Mouse (Mus musculus) MN1 (cell line): ENCODE data around the gene Ric8b.

ENCODE experiments used
- DNase-seq: peaks from one replicate; pipeline ENCODE4 v3.0.0-alpha.2; 2016; ENCODE audit warnings: low spot score

The Ric8b gene

DNA sequence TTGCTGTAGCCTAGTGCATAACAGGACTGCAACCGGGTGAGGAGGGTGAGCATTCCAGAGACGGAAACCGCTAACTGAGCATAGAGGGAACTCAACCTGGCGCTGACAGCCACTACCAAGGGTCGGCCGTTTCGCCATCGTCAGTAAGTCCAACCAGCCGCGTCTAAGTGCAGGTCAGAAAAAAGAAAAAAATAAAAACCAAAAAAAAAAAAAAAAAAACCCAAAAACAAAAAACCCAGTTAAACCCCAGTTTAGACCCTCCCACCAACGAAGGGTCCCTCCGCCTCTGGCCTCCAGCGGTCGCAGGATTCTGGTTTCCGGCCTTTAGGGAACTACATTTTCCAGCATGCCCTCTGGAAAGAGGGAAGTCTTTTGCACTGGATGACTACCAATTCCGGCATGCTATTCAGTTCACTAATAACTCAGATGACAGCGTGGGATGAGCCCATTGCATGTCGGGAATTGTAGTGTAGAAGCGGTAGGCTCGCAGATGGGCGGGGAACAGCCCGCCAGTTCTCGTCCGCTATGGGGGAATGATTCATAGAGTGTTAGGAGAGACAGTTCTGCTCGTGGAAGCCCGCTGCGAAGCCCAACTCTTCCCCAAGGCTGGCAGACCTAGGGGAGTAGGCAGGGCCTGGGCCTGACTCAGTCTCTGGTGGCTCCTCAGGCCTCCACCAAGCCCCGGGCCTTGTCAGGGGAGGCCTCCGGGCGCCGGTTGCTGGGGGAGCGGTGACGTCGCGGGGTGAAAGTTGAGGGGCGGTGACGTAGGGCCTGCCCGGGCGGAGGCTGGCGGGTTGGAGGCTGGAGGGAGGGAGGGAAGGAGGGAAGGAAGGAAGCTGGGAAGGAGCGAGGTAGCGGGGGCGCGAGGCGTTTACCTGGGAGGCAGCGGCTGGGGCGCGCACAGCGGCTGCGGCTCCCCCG lies at the start of gene Ric8b:
Ric8b (plus strand) TSS at position 807 of the 921 bp plus-strand sequence.
- DNase-seq, result peak; percentile 99

DNA sequence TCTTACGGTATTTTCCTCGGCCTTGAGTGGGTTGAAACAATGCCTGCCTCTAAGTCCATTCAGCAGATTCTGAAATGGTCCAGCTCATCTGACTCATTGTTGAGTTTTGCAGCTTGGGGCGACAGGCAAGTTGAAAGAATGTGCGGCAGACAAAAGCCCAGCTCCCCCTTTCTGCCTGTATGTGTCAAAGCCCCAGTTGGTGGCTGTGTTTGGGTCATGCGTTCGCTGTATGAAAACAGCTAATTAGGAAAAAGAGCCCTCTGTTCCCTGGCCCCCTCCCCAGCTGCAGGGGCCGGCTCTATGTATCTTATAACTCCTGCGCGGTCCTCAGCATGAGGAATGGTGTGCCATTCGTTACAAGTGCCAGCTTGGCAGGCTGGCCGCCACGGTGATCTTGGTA lies 46.1 kb upstream of the Ric8b start:
- no peak for DNase-seq

DNA sequence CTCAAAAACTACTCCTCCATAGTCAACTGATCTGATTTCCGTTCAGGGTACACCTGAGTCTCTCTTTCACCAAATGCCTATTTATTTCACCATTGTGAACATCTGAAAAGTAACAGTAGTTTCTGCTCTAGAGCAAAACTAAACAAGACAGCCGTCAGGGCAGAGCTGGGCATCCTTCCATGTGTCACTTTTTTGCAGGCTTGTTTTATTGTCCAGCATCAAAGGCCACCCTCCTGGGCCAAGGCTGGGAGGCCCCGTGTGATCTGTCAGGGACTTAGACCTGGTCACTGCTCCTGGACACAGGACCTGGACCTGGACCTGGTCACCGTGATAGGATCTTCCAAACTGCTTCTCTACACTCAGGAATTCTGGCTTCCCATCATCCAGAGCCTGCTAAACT lies 45.5 kb upstream of the Ric8b start:
- DNase-seq, result no peak

DNA sequence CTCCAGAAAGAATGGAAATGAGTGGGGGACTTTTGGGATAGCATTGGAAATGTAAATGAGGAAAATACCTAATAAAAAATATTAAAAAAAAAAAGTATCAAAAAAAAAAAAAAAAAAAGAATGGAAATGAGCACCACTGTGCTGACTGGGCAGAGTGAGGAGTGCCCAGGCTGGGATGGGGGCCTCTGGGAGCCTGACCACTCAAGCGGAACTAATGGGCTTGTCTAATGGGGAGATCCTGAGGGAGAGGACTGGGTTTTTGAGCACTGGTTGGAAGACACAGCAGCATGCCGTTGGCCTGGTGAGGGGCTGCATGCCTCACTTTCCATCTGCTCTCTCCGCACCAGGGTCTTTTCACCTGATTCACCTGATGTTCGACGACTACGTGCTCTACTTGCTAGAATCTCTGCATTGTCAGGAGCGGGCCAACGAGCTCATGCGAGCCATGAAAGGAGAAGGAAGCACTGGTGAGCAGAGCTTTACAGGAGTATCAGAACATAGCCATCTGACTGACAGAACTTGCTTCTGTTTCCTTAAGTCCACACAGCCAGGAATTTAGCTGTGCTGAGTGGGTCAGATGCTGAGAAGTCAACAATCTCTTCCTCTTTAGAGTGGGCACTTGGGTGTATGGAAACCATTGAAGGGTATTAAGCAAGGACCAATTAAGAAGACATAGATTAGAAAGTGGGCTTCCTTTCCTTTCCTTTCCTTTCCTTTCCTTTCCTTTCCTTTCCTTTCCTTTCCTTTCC lies 37.4 kb upstream of the Ric8b start:
- DNase-seq, result no peak

DNA sequence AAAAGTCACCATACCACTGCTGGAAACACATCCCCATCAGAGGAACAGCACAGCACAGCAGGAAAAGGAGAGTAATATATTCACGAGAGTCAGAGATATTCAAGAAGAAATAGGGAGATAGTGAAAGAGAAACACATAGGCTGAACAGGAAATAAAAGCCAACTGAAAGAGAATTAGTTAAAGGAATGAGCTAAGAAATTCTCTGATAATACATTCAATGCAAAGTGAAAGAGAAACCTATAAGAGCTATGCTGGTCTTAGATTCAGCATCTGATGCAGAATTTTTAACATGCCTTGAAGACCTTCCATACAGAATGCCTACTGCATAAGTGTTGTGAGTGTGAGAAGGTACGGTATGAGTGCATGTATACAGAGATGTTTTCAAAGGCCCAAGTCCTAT lies 34.9 kb upstream of the Ric8b start:
- DNase-seq, result no peak

DNA sequence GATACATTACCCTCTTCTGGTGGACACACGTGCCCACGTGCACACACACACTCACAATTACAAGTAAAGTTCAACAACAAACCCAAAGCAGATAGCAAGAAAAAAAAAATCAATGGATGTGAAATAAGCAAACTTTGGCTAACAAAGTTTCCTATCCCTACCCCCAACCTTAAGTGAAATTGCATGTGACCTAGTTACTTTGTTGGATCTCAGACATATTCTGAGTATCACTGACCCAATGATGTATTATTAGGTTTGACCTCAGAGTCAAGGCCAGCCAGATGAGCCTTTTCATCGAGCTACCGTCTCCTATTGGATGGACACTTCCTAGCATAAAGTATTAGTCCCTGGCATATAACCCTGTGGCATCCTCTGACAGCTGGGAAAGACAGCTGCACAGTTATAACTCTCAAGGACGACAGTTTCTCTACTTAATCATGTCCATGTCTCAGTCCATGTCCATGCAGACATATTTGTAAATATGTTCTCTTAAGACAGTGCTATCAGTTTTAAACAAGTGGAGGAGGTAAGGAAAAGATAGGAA lies 32.0 kb upstream of the Ric8b start:
- no peak for DNase-seq

DNA sequence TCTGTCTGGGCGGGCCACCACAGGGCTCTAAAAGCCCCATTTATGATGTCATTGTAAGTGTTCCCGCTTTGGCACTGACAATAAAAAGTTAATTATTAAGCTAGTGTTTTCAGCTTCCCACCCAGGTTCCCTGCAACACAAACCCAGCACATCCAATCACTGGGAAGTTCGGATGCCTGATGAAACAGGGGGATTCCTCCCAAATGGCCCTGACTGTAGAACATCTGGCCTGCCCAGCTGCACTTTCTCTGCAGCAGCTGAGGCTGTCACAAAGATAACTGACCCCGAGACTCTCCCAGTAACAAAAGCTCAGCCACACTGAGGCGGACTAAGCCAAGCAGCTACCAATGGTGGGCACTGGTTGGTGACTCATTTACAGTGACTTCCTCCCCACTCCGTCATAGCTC lies 31.2 kb upstream of the Ric8b start:
- DNase-seq, result peak; percentile 30

DNA sequence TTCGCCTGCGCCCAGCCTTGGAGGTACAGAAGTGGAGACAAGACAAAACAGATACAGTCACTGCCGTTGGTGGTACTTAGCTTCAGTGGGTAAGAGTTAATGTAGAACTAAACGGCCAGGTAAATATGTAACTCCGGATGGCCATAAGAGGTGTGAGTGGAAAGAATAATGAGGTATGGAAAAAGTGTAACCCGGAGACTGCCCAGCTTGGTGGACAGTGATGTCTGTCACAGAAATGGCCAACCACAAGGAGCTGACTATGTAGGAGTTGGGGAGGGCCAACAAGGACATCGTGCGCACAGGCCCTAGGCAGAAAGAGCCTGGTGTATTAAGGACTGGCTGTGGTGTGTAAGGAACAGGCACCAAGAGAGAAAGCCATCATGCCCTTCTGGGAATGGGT lies 30.6 kb upstream of the Ric8b start:
- DNase-seq, result no peak

DNA sequence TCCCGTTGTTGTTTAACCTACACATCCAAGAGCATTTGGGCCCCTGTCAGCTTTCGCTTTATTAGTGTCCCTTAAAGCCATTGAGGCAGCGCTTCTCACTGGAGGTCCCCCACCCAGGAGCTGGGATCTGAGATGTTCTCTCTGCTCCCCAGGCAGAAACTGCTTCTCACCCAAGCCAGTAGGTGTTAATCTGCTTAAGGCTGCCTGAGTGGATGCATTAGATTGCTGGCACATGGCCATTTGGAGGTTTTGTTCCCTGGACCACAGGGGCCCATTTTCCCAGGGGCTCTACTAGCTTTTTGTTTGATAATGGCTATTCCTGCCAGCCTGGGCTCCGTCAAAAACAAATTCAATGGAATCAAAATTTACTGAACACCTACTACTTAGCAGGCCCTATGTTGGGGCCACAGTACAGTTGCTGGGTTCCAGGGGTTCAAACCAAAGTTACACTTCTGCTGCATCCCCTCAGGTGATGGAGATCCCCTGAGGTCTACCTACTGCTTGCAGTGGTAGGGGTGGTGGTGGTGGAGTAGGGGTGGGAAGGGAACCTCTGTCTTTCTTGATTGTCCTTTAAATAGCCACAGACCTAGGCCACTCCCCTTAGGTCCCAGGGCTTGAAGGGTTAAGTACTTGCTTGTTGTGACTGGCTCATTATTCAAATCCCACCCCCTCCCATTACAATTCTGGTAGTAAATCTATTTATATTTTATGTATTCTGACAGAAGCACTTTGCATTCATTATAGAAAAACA lies 28.1 kb upstream of the Ric8b start:
- no peak for DNase-seq

DNA sequence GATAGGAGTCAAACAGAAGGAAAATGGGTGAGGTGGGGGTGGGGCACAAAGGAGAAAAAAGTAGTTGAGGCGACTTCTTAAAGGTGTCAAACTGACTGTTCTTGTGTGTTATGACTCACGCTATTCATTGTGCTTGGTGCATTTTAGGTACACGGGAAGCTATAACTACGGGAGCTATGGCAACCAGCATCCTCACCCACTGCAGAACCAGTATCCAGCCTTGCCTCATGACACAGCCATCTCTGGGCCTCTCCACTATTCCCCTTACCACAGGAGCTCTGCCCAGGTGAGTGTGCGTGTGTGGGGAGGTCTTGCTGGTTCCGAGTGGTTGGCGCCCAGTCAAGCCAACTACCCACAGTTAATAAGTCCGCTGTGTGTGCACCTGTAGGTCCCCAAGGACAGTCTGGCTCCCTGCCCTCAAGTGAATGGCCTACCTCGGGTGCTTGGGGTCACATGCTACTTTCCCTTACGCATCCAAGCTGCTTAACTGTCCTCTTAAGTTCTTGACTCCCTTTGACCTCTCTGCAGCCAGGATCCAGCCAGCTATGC lies 21.5 kb upstream of the Ric8b start:
- no peak for DNase-seq

DNA sequence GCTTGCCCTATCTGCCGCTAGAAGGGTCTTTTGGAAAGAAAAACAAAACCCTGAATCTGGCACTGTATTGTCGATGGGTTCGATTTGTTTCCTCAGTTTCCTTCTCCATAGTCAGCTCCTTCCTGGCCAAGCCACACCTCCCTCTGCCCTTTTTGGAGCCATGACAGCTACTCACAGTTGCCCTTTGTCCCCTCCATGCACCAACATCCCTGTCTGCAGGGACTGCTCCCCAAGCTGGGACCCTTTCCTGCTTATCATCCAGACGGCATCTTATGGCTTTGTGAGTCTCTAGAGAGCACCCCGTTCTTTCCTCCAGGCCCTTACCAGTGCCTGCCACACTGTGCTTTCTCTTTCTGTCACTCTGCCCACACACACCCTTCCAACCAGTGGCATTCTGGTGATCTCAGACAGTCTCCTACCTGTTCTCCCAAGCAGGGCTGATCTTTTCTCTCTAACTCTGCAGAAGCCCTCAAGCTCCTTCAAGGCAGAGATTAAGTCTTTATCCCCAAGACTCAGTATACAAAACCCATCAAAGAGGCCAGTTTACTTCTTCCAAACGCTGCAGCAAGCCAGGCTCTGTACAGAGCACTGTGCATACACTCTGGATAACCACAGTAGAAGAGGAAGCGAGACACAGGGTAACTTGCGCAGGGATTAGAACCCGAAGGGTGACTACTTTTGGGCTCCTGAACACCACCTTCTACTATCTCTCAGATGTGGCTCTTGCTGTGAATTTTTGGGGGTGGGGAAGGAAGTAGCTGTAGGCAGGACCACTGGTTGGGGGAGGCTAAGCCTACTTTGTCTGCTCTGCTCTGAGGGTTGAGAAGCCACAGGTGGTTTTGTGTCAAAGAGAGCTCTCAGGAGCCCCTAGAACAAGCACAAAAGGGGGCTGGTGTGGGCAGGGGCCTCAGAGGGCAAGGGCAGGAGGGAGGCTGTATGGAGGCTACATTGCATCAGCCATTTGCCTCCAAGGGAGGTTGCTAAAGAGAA lies 20.2 kb upstream of the Ric8b start:
- no peak for DNase-seq

DNA sequence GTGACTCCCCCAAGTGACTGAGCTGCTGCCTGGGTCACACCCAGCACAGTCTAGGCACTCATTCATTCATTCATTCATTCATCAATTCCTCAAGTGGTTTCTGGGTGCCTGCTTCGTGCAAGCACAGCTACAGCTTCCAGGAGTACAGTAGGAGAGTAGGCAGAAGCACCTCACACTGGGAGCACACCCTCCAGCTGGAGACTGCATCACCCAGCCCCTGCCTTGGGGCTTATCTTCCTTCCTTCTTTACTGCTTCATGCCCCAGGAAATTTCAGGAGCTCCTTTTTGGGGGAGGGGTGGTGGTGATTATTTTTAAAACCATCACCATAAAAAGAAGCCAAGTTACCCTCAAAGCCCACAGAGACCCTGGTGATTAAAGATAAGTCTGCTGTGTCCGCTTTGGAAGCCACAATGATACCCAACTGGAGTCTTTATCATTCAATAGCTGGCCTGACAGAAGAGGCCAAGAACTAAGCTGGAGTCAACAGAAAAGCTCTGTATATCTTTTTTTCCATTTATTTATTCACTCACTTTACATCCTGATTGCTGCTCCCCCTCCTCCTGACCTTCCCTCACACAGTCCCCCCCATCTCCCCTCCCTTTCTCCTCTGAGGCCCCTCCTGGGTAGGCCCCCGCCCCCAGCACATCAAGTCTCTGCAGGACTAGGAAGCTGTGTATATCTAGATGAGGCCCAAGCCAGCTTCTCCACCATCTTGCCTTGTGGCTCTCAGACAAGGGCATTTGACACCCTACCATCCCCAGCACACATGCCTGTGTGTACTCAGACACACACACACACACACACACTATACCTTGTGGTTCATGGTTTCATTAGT lies 19.1 kb upstream of the Ric8b start:
- no peak for DNase-seq

DNA sequence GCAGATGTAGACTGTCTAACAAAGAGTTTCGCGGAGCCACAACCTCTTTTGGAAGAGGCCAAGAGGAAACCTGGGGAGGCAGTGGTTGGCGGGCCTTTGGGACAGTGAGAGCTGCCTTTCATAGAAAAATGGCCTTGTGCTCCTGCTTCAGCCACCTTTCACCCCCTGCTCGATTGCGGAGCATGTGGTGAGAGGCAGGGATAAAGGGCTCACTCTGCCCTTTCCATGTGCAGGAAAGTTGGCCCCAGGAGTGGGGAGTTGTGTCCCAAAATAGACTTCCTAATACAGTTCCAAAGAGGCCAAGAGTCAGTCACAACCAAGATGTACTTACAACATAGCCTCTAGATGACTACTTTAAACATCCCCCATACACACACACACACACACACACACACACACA lies 15.7 kb upstream of the Ric8b start:
- DNase-seq, result no peak

DNA sequence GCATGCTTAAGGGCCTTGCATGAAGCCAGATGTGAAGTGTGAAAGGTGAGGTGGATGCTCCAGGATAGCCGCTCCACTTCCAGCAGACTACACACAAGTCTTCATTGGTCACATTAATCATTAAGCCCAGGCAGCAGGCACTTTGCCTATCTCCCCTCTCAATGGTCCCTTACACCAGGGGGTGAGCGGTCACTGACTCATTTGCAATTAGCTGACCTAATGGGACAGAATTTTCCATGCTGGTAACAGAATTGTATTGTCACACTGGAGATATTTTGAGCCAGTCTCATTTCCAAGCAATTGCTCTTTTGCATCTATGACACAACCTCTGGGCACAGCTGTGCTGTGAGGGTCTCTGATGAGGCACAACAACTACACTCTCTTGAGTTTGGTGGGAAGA lies 15.2 kb upstream of the Ric8b start:
- DNase-seq, result peak; percentile 42

DNA sequence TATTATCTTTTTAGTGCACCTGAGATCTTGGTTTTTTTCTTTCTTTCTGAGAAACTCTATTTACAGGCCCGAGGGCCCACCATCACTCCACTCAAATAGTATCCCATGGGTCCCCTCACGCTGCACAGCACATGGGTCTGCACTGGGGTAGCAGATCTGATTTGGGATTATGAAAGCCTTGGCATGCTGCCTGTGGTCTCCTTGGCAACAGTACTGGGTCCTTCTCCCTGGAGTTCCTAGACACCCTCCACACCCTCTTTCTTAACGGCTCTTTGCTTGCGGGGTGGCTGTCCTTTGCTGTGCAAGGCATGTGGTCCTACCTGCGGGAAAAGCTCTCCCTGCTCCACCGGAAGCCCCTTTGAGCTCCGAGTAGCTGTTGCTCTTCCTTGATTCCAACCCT lies 14.1 kb upstream of the Ric8b start:
- peak; percentile 70 for DNase-seq

DNA sequence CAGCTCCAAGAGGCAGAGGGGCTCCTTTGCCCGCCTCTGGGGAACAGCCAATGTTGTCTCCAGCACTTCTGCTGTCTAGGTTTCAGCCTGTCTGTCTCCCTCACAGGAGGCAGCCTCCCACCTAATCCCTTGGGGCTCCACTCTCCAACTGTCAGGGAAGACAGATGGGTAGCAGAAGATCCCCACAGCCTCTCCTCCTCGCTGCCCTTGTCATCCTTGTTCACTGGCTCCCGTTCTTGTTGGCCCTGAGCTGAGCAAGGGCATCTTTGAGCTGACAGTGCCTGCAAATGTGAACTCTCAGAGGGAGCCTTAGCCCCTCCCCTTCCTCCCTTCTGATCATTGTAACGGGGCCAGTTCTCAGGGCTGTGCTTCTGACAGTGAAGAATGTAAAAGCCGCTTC lies 13.7 kb upstream of the Ric8b start:
- DNase-seq, result peak; percentile 67

DNA sequence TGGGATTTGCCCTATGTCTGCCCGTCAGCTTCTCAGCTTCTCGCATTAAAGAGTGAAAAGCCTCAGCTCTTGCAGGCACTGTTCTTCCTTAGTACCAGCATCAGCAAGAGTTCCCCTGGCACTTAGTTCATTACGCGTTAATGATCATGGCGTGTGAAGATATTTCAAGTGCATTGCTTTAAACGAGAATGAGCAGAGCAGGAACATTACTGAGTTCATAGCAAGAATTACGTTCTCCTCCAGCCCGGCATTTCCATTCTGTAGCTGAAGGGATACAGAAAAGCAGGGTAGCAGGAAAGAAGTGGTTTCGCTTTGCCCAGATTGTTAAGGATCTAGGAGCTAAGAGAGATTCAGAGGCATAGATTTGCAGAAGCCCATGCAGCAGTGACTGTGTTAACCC lies 10.5 kb upstream of the Ric8b start:
- DNase-seq, result no peak

DNA sequence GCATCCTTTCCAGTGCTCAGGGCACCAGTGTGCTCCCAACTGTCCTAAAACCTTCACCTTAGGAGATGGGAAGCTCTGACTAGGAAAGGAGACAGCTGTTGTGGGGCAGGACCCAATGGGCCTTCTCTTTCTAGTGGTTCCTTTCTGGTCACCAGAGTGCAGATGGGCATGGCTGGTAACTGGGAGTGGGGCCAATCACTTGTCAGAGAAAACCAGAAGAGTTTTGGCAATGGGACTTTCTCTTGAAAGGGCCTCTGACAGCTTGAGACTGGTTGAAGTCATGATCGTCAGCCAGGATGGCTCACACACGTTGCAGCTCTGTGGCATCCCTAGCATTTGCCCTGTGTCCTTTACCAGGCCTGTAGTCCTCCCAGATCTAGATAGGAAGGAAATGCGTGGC lies 9.4 kb upstream of the Ric8b start:
- DNase-seq, result no peak

DNA sequence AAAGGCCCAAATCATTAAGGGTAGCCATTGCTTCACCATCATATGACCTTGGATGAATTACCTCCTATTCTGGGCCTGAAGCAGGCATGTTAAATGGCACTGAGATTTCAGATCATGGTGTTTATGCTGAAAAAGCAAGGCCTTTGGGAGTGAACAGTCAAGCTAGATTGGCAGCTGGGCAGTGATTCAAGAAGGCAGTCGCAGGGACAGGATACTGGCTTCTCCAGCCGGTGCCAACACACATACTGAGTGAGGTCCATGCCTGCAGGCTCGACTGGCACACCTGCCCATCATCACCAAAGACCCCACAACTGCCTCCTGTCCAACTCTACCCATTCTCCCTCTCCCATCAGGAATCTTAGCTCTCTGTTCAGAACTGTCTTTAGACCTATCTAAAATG lies 8.9 kb upstream of the Ric8b start:
- no peak for DNase-seq
